Mouse (Mus musculus): ENCODE results near the gene Tlk2.

The Tlk2 gene

GRCm38 (mm10) chr11:105261601-105262351, 83.2 kb downstream of the Tlk2 start:
- DNase-seq = no peak

GRCm38 (mm10) chr11:105264506-105264905, 85.9 kb downstream of the Tlk2 start:
- no peak for DNase-seq

GRCm38 (mm10) chr11:105264988-105265387, 86.4 kb downstream of the Tlk2 start:
- DNase-seq = no peak

GRCm38 (mm10) chr11:105270155-105270554, 91.5 kb downstream of the Tlk2 start:
- peak; percentile 37 to 62 for DNase-seq

- DNase-seq = no peak
These were observed 101.8 kb downstream of the Tlk2 start for GRCm38 (mm10) chr11:105280456-105280855.

GRCm38 (mm10) chr11:105281291-105281690, 102.7 kb downstream of the Tlk2 start:
- no peak for DNase-seq

- peak; percentile 41 to 48 for DNase-seq
These were observed 103.3 kb downstream of the Tlk2 start for GRCm38 (mm10) chr11:105281763-105282459.

GRCm38 (mm10) chr11:105282460-105282859, 103.9 kb downstream of the Tlk2 start:
- peak in 1 of 2 experiments; percentile 22 for DNase-seq

GRCm38 (mm10) chr11:105283016-105283415, 104.4 kb downstream of the Tlk2 start:
- no peak for DNase-seq

GRCm38 (mm10) chr11:105285720-105286119, 107.1 kb downstream of the Tlk2 start:
- no peak for DNase-seq

GRCm38 (mm10) chr11:105289403-105289802, 110.8 kb downstream of the Tlk2 start:
- no peak for DNase-seq

GRCm38 (mm10) chr11:105291681-105292123, 113.1 kb downstream of the Tlk2 start:
- DNase-seq = no peak

- DNase-seq = no peak
These were observed 113.8 kb downstream of the Tlk2 start, which contains the start of gene Mrc2 for GRCm38 (mm10) chr11:105292124-105293071. Gene Mrc2 (plus strand): TSS chr11:105292643.

- DNase-seq = no peak
These were observed 114.5 kb downstream of the Tlk2 start for GRCm38 (mm10) chr11:105293101-105293581.

GRCm38 (mm10) chr11:105293901-105294494, 115.4 kb downstream of the Tlk2 start:
- DNase-seq = no peak

- no peak for DNase-seq
These were observed 117.5 kb downstream of the Tlk2 start for GRCm38 (mm10) chr11:105296084-105296483.

GRCm38 (mm10) chr11:105310197-105310596, 131.6 kb downstream of the Tlk2 start:
- DNase-seq = no peak

- DNase-seq = no peak
These were observed 132.8 kb downstream of the Tlk2 start for GRCm38 (mm10) chr11:105311291-105311975.

GRCm38 (mm10) chr11:105312311-105312942, 133.8 kb downstream of the Tlk2 start:
- no peak for DNase-seq

GRCm38 (mm10) chr11:105312972-105313632, 134.5 kb downstream of the Tlk2 start:
- DNase-seq = no peak

- no peak for DNase-seq
These were observed 135.0 kb downstream of the Tlk2 start for GRCm38 (mm10) chr11:105313633-105314014.

Data from cerebellum, adult 18-20 months (tissue).